Mouse (Mus musculus): ENCODE measurements around the gene Nfix. TPM values are rescaled to one million over a fixed set of nuclear protein-coding genes. Genes with fewer than 3 reads are reported as not detected.

The Nfix gene
- polyA plus RNA-seq, 1 experiment = 65.7 TPM

GRCm38 (mm10) chr8:84773304-84773703 lies 26.8 kb downstream of the Nfix start:
- H3ac ChIP-seq (ENCODE audit: control insufficient read depth, insufficient read length) = no peak overlapping the region
- H3K4me3 ChIP-seq = peak overlapping the region; percentile 33
- peaks cover 67% of the 10 kb centered on the region for H3K79me2 ChIP-seq (ENCODE audit: control insufficient read depth, insufficient read depth)
- TF ChIP-seq MYOD1 (IDR thresholded peaks at IDR 0.05; ENCODE audit: control insufficient read depth in 1 of 3, insufficient read length in 2 of 3, low read depth in 2 of 3) = no peak
- no peak for TF ChIP-seq REST (IDR thresholded peaks at IDR 0.05; ENCODE audit: insufficient read depth, insufficient read length)
- TF ChIP-seq POLR2A (IDR thresholded peaks at IDR 0.05; ENCODE audit: insufficient read length, low read depth) = no peak
- TF ChIP-seq E2F4 (IDR thresholded peaks at IDR 0.05; ENCODE audit: insufficient read depth) = no peak
- TF ChIP-seq USF1 (IDR thresholded peaks at IDR 0.05; ENCODE audit: low read depth) = no peak
- no peak for TF ChIP-seq MYOG (IDR thresholded peaks at IDR 0.05; ENCODE audit: control insufficient read depth in 1 of 3, insufficient read depth in 1 of 3, insufficient read length in 2 of 3, low read depth in 2 of 3)
- no peak for TF ChIP-seq SRF (IDR thresholded peaks at IDR 0.05; ENCODE audit: control insufficient read depth, insufficient read length, low read depth)
- TF ChIP-seq CEBPB (IDR thresholded peaks at IDR 0.05; ENCODE audit: insufficient read depth, poor library complexity, severe bottlenecking) = no peak
- TF ChIP-seq TCF12 (IDR thresholded peaks at IDR 0.05; ENCODE audit: insufficient read depth, poor library complexity, severe bottlenecking) = no peak
- no peak for TF ChIP-seq POLR2AphosphoS2 (IDR thresholded peaks at IDR 0.05; ENCODE audit: insufficient read length, low read depth)
- no peak for TF ChIP-seq TCF3 (IDR thresholded peaks at IDR 0.05; ENCODE audit: insufficient read length, low read depth)
- TF ChIP-seq MAX (IDR thresholded peaks at IDR 0.05; ENCODE audit: low read depth) = no peak
- H3K27me3 ChIP-seq (ENCODE audit: control insufficient read depth, insufficient read depth, insufficient read length) = no peaks in the 10 kb centered on the region
- peaks cover 4% of the 10 kb centered on the region for H3K36me3 ChIP-seq (ENCODE audit: control insufficient read depth, insufficient read depth)
- peak overlapping the region; percentile 81 for H3K4me2 ChIP-seq (ENCODE audit: low read depth)

DNA sequence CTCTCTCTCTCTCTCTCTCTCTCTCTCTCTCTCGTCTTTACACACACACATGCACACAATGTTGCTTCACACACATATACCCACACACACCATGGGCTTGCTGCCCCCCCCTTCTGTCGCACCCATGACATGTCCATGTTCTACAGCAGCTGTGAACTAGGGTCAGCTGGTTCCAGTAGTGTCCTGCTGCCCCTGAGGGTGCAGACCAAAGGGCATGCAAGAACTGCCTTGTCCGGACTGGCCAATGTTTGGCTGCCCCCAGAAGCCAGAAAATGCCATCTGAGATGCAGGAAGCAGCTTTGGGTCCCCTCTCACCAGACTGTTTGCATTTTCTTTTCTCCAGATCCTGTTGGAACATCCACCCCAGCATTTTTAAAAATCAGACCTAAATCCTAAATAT lies 27.5 kb downstream of the Nfix start:
- Histone ChIP-seq H3ac (ENCODE audit: control insufficient read depth, insufficient read length) (no peak overlapping the region), H3K36me3 (ENCODE audit: control insufficient read depth, insufficient read depth) (peaks cover 8% of the 10 kb centered on the region), H3K4me3 (no peak overlapping the region), H3K79me2 (ENCODE audit: control insufficient read depth, insufficient read depth) (peaks cover 60% of the 10 kb centered on the region), H3K27me3 (ENCODE audit: control insufficient read depth, insufficient read depth, insufficient read length) (no peaks in the 10 kb centered on the region), H3K4me2 (ENCODE audit: low read depth) (peak overlapping the region; percentile 81)
- TF ChIP-seq SRF (IDR thresholded peaks at IDR 0.05; ENCODE audit: control insufficient read depth, insufficient read length, low read depth) = no peak
- no peak for TF ChIP-seq E2F4 (IDR thresholded peaks at IDR 0.05; ENCODE audit: insufficient read depth)
- TF ChIP-seq MYOD1 (IDR thresholded peaks at IDR 0.05; ENCODE audit: control insufficient read depth in 1 of 3, insufficient read length in 2 of 3, low read depth in 2 of 3) = peak in 1 of 3 experiments; percentile 7
- TF ChIP-seq MAX (IDR thresholded peaks at IDR 0.05; ENCODE audit: low read depth) = no peak
- TF ChIP-seq TCF12 (IDR thresholded peaks at IDR 0.05; ENCODE audit: insufficient read depth, poor library complexity, severe bottlenecking) = no peak
- no peak for TF ChIP-seq TCF3 (IDR thresholded peaks at IDR 0.05; ENCODE audit: insufficient read length, low read depth)
- no peak for TF ChIP-seq USF1 (IDR thresholded peaks at IDR 0.05; ENCODE audit: low read depth)
- no peak for TF ChIP-seq POLR2AphosphoS2 (IDR thresholded peaks at IDR 0.05; ENCODE audit: insufficient read length, low read depth)
- no peak for TF ChIP-seq POLR2A (IDR thresholded peaks at IDR 0.05; ENCODE audit: insufficient read length, low read depth)
- TF ChIP-seq REST (IDR thresholded peaks at IDR 0.05; ENCODE audit: insufficient read depth, insufficient read length) = no peak
- peak in 1 of 3 experiments; percentile 18 for TF ChIP-seq MYOG (IDR thresholded peaks at IDR 0.05; ENCODE audit: control insufficient read depth in 1 of 3, insufficient read depth in 1 of 3, insufficient read length in 2 of 3, low read depth in 2 of 3)
- no peak for TF ChIP-seq CEBPB (IDR thresholded peaks at IDR 0.05; ENCODE audit: insufficient read depth, poor library complexity, severe bottlenecking)

DNA sequence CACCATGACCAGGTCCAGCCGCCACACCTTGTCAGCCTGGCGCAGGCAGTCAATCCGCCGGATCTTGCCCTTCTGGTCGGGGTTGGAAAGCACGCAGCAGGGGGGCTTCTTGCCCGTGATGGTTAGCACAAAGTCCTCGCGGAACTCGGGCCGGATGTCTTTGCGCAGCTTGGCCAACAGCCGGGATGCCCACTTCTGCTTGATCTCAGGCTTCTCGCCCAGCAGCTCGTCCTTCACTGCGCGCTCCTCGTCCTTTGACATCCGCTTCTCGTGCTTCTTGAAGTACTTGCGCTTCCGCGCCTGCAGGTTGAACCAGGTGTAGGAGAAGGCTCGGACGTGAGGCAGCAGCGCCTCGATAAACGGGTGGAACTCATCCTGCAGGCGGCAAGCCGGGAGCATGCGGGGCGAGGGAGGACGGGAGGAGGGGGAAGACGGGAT lies 28.2 kb downstream of the Nfix start:
- H3ac ChIP-seq (ENCODE audit: control insufficient read depth, insufficient read length) = no peak overlapping the region
- peaks cover 10% of the 10 kb centered on the region for H3K36me3 ChIP-seq (ENCODE audit: control insufficient read depth, insufficient read depth)
- no peak overlapping the region for H3K4me2 ChIP-seq (ENCODE audit: low read depth)
- TF ChIP-seq TCF12 (IDR thresholded peaks at IDR 0.05; ENCODE audit: insufficient read depth, poor library complexity, severe bottlenecking) (no peak), MAX (IDR thresholded peaks at IDR 0.05; ENCODE audit: low read depth) (no peak), REST (IDR thresholded peaks at IDR 0.05; ENCODE audit: insufficient read depth, insufficient read length) (no peak), POLR2A (IDR thresholded peaks at IDR 0.05; ENCODE audit: insufficient read length, low read depth) (no peak), E2F4 (IDR thresholded peaks at IDR 0.05; ENCODE audit: insufficient read depth) (no peak), USF1 (IDR thresholded peaks at IDR 0.05; ENCODE audit: low read depth) (no peak), MYOD1 (IDR thresholded peaks at IDR 0.05; ENCODE audit: control insufficient read depth in 1 of 3, insufficient read length in 2 of 3, low read depth in 2 of 3) (no peak), MYOG (IDR thresholded peaks at IDR 0.05; ENCODE audit: control insufficient read depth in 1 of 3, insufficient read depth in 1 of 3, insufficient read length in 2 of 3, low read depth in 2 of 3) (no peak), TCF3 (IDR thresholded peaks at IDR 0.05; ENCODE audit: insufficient read length, low read depth) (no peak), POLR2AphosphoS2 (IDR thresholded peaks at IDR 0.05; ENCODE audit: insufficient read length, low read depth) (no peak), SRF (IDR thresholded peaks at IDR 0.05; ENCODE audit: control insufficient read depth, insufficient read length, low read depth) (no peak)
- H3K27me3 ChIP-seq (ENCODE audit: control insufficient read depth, insufficient read depth, insufficient read length) = no peaks in the 10 kb centered on the region
- H3K4me3 ChIP-seq = no peak overlapping the region
- peaks cover 53% of the 10 kb centered on the region for H3K79me2 ChIP-seq (ENCODE audit: control insufficient read depth, insufficient read depth)

DNA sequence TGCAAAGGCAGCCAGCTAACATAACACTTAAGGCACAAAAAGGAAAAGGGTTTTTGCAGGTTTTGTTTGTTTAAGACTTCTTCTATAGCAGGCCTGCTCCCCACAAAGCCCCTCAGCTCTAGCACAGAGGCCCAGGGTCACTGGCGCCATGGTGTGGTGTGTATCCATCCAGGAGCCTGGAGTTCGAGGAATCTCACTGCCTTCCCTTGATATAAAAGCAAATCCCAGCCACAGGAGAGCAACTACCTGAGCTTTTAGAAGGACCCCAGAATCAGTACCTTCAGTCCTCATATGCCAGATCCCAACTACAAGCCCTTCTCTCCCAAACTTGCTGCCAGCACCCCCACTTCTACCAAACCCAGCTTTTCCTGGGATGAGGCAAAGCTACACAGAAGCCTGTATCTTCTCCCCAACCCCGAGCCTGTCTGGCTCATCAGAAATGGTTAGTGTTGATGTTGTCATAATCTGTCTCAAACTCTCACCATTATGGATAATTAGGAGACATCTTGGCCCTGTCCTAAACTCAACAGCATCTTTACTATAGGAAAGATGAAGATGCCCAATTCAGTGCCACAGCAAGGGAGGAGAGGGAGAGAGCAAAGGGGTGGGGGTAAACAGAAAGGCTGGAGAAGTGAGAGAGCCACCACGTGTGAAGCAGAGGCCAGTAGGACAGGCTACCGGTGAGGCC lies 29.0 kb downstream of the Nfix start:
- no peak for TF ChIP-seq TCF12 (IDR thresholded peaks at IDR 0.05; ENCODE audit: insufficient read depth, poor library complexity, severe bottlenecking)
- TF ChIP-seq TCF3 (IDR thresholded peaks at IDR 0.05; ENCODE audit: insufficient read length, low read depth) = no peak
- no peak for TF ChIP-seq E2F4 (IDR thresholded peaks at IDR 0.05; ENCODE audit: insufficient read depth)
- TF ChIP-seq POLR2A (IDR thresholded peaks at IDR 0.05; ENCODE audit: insufficient read length, low read depth) = no peak
- no peak for TF ChIP-seq REST (IDR thresholded peaks at IDR 0.05; ENCODE audit: insufficient read depth, insufficient read length)
- TF ChIP-seq MAX (IDR thresholded peaks at IDR 0.05; ENCODE audit: low read depth) = no peak
- no peak for TF ChIP-seq POLR2AphosphoS2 (IDR thresholded peaks at IDR 0.05; ENCODE audit: insufficient read length, low read depth)
- no peak for TF ChIP-seq CEBPB (IDR thresholded peaks at IDR 0.05; ENCODE audit: insufficient read depth, poor library complexity, severe bottlenecking)
- no peak for TF ChIP-seq MYOD1 (IDR thresholded peaks at IDR 0.05; ENCODE audit: control insufficient read depth in 1 of 3, insufficient read length in 2 of 3, low read depth in 2 of 3)
- TF ChIP-seq USF1 (IDR thresholded peaks at IDR 0.05; ENCODE audit: low read depth) = no peak
- TF ChIP-seq SRF (IDR thresholded peaks at IDR 0.05; ENCODE audit: control insufficient read depth, insufficient read length, low read depth) = no peak
- no peak for TF ChIP-seq MYOG (IDR thresholded peaks at IDR 0.05; ENCODE audit: control insufficient read depth in 1 of 3, insufficient read depth in 1 of 3, insufficient read length in 2 of 3, low read depth in 2 of 3)
- H3K27me3 ChIP-seq (ENCODE audit: control insufficient read depth, insufficient read depth, insufficient read length) = no peaks in the 10 kb centered on the region
- no peak overlapping the region for H3K4me2 ChIP-seq (ENCODE audit: low read depth)
- peaks cover 10% of the 10 kb centered on the region for H3K36me3 ChIP-seq (ENCODE audit: control insufficient read depth, insufficient read depth)
- peaks cover 45% of the 10 kb centered on the region for H3K79me2 ChIP-seq (ENCODE audit: control insufficient read depth, insufficient read depth)
- no peak overlapping the region for H3K4me3 ChIP-seq
- H3ac ChIP-seq (ENCODE audit: control insufficient read depth, insufficient read length) = no peak overlapping the region

Measured in myocyte (in vitro differentiated cells).